In the genomic region with DNA sequence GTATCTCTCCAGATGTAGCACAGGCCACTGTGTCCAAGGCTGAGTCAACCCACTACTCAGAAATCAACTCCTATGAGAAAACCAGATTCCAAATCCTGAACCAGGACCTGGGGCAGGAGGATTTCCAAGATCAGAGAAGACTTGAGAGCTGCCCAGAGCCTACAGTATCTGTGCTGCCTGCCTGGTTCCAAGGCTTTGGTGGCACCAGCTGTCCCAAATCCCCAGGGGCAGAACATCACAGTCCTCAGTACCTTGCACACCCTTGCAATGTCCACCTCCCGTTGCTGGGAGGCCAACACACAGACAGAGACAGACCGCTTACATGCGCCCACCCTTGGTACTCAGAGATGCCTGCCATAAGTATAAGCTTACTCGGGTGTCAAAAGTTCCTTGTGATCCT, we compare ENCODE assay signal across 22 mouse cellular contexts. TPM values are rescaled to one million over a fixed set of nuclear protein-coding genes. Genes with fewer than 3 reads are reported as not detected.
DNase-seq lines count a peak whose midpoint lies in the region; ATAC-seq and TF ChIP-seq lines count a peak whose summit lies in the region.
"Had no signal": no experiment of that assay in that cellular context is flagged by ENCODE, and none has a peak within 500 bp of the region (broad histone marks: within the 10 kb centered on the region; RNA-seq: fewer than 3 reads in every experiment).

No protein-coding gene starts in this region.

- peak overlapping the region; percentile 90 for H3K27ac ChIP-seq in heart, adult 2 months
- peak overlapping the region; percentile 71; the same call in 1 of the 2 replicates for H3K27ac ChIP-seq in heart, embryonic 15.5 days
- H3K27ac ChIP-seq in midbrain, embryonic 11.5 days (ENCODE audit: low read depth, low read length), result no peak overlapping the region
- H3K27ac ChIP-seq in midbrain, postnatal 0 days (ENCODE audit: low read depth, low read length), result no peak overlapping the region
- H3K27ac ChIP-seq: embryonic facial prominence, embryonic 13.5 days; embryonic facial prominence, embryonic 15.5 days; forebrain, embryonic 10.5 days; forebrain, embryonic 12.5 days had no signal

- H3K4me3 ChIP-seq in heart, adult 2 months, result no peak overlapping the region
- no peak overlapping the region for H3K4me3 ChIP-seq in heart, embryonic 15.5 days
- H3K4me3 ChIP-seq in midbrain, embryonic 11.5 days (ENCODE audit: low read depth, low read length), result no peak overlapping the region
- no peak overlapping the region for H3K4me3 ChIP-seq in midbrain, postnatal 0 days (ENCODE audit: low read depth, low read length)
- H3K4me3 ChIP-seq: embryonic facial prominence, embryonic 13.5 days; embryonic facial prominence, embryonic 15.5 days; erythroblast, embryonic 14.5 days; forebrain, embryonic 10.5 days; forebrain, embryonic 12.5 days had no signal

- H3K9me3 ChIP-seq in heart, embryonic 15.5 days (replicated peaks), result no peaks in the 10 kb centered on the region
- no peaks in the 10 kb centered on the region for H3K9me3 ChIP-seq in midbrain, embryonic 11.5 days (ENCODE audit: control insufficient read depth, low read length)
- H3K9me3 ChIP-seq in midbrain, postnatal 0 days (ENCODE audit: low read length), result no peaks in the 10 kb centered on the region
- H3K9me3 ChIP-seq: embryonic facial prominence, embryonic 13.5 days; embryonic facial prominence, embryonic 15.5 days; forebrain, embryonic 10.5 days; forebrain, embryonic 12.5 days had no signal

- 89% methylated on average over 4 of the region's 4 CpGs for WGBS in heart, adult 2 months
- WGBS in heart, embryonic 15.5 days, result 83% methylated on average over 4 of the region's 4 CpGs
- 88% methylated on average over 4 of the region's 4 CpGs for WGBS in midbrain, embryonic 11.5 days
- WGBS in midbrain, postnatal 0 days, result 93% methylated on average over 4 of the region's 4 CpGs

- DNase-seq in heart, adult 2 months, result no peak
- no peak for DNase-seq in heart, postnatal 25 days (ENCODE audit: low spot score)
- no peak for DNase-seq in heart, adult 8-10 months (ENCODE audit: low spot score)
- DNase-seq in midbrain, embryonic 11.5 days (ENCODE audit: low spot score, missing footprints), result peak; percentile 79
- DNase-seq in midbrain, postnatal 0 days (ENCODE audit: low spot score), result no peak
- DNase-seq: adrenal gland, adult 2 months; adrenal gland, postnatal 10 days; adrenal gland, postnatal 25 days; cerebellum, adult 11 months; cerebellum, adult 18-20 months; cerebellum, adult 8-10 months; cerebellum, adult 9-11 months; cerebellum, postnatal 14 days; cerebellum, postnatal 36 days; embryo, embryonic 11 days had no signal

- no peak overlapping the region for H3K4me2 ChIP-seq in heart, embryonic 15.5 days
- H3K4me2 ChIP-seq in midbrain, embryonic 11.5 days, result no peak overlapping the region
- H3K4me2 ChIP-seq in midbrain, postnatal 0 days (ENCODE audit: low read depth, low read length, poor library complexity, severe bottlenecking), result no peak overlapping the region
- H3K4me2 ChIP-seq: embryonic facial prominence, embryonic 13.5 days; embryonic facial prominence, embryonic 15.5 days; forebrain, embryonic 12.5 days had no signal

- peaks cover 7% of the 10 kb centered on the region for H3K4me1 ChIP-seq in heart, adult 2 months (ENCODE audit: control insufficient read depth, insufficient read depth, low read length)
- peaks cover 55% of the 10 kb centered on the region for H3K4me1 ChIP-seq in heart, embryonic 15.5 days (replicated peaks)
- H3K4me1 ChIP-seq in midbrain, embryonic 11.5 days (ENCODE audit: control insufficient read depth, insufficient read depth, low read length), result no peaks in the 10 kb centered on the region
- H3K4me1 ChIP-seq in midbrain, postnatal 0 days (ENCODE audit: insufficient read depth, low read length), result no peaks in the 10 kb centered on the region
- H3K4me1 ChIP-seq: embryonic facial prominence, embryonic 13.5 days; forebrain, embryonic 12.5 days had no signal

- no peak for TF ChIP-seq POLR2A in heart, adult 2 months (IDR thresholded peaks at IDR 0.05; ENCODE audit: insufficient read depth, low read depth, low read length)

- TF ChIP-seq EP300 in heart, adult 2 months (IDR thresholded peaks at IDR 0.05; ENCODE audit: insufficient read depth, low read depth, low read length), result no peak

- intact Hi-C loops in heart, adult 2 months (cut with DNase I), result no loop called here
- intact Hi-C loops in heart, postnatal 25 days (cut with DNase I), result no loop called here

- no peaks in the 10 kb centered on the region for H3K27me3 ChIP-seq in heart, adult 2 months (ENCODE audit: control insufficient read depth, insufficient read depth, low read length)
- H3K27me3 ChIP-seq in heart, embryonic 15.5 days, result no peaks in the 10 kb centered on the region
- H3K27me3 ChIP-seq in midbrain, embryonic 11.5 days (ENCODE audit: control insufficient read depth, insufficient read depth, low read length), result no peaks in the 10 kb centered on the region
- no peaks in the 10 kb centered on the region for H3K27me3 ChIP-seq in midbrain, postnatal 0 days (ENCODE audit: insufficient read depth, low read length)
- H3K27me3 ChIP-seq: embryonic facial prominence, embryonic 13.5 days; embryonic facial prominence, embryonic 15.5 days; forebrain, embryonic 12.5 days had no signal

- no peak for ATAC-seq in heart, embryonic 15.5 days (replicated peaks; ENCODE audit: insufficient number of reproducible peaks, insufficient read depth, low FRiP score, low read depth)
- ATAC-seq in midbrain, embryonic 11.5 days (ENCODE audit: low FRiP score), result no peak
- ATAC-seq in midbrain, postnatal 0 days (ENCODE audit: low FRiP score), result no peak
- ATAC-seq: forebrain, embryonic 14.5 days had no signal

- H3K9ac ChIP-seq in heart, adult 2 months (ENCODE audit: low read depth, low read length), result no peak overlapping the region
- H3K9ac ChIP-seq in heart, embryonic 15.5 days, result no peak overlapping the region
- no peak overlapping the region for H3K9ac ChIP-seq in midbrain, embryonic 11.5 days (ENCODE audit: low read length)
- no peak overlapping the region for H3K9ac ChIP-seq in midbrain, postnatal 0 days (replicated peaks; ENCODE audit: low read length, poor library complexity, severe bottlenecking)
- H3K9ac ChIP-seq: embryonic facial prominence, embryonic 13.5 days; embryonic facial prominence, embryonic 15.5 days; forebrain, embryonic 12.5 days had no signal

- no peaks in the 10 kb centered on the region for H3K79me2 ChIP-seq in heart, adult 2 months (replicated peaks; ENCODE audit: control insufficient read depth, insufficient read depth, low read length)

- H3K36me3 ChIP-seq in heart, adult 2 months (ENCODE audit: control insufficient read depth, insufficient read depth, low read length), result no peaks in the 10 kb centered on the region
- H3K36me3 ChIP-seq in heart, embryonic 15.5 days, result no peaks in the 10 kb centered on the region
- no peaks in the 10 kb centered on the region for H3K36me3 ChIP-seq in midbrain, embryonic 11.5 days (ENCODE audit: control insufficient read depth, insufficient read depth, low read length)
- no peaks in the 10 kb centered on the region for H3K36me3 ChIP-seq in midbrain, postnatal 0 days (ENCODE audit: insufficient read depth, low read length)
- H3K36me3 ChIP-seq: embryonic facial prominence, embryonic 13.5 days; embryonic facial prominence, embryonic 15.5 days; forebrain, embryonic 10.5 days; forebrain, embryonic 12.5 days had no signal

- no peak for TF ChIP-seq CTCF in heart, adult 2 months (IDR thresholded peaks at IDR 0.05)
- TF ChIP-seq CTCF in midbrain, postnatal 0 days (IDR thresholded peaks at IDR 0.05), result no peak

RNA-seq across cellular contexts. Expression of gene Nenf, which starts 19.7 kb away (rescaled TPM):
- total RNA-seq in heart, adult 2 months (2021), result 100 to 1,000 TPM in 1 of 2 experiments, 10 to 100 TPM in 1; 95.9 to 107 TPM
- 139 and 182 TPM in 2 replicates for polyA plus RNA-seq in heart, adult 2 months (2012; rRNA removed)
- total RNA-seq in heart, postnatal 25 days (2021), result 100 to 1,000 TPM in 1 of 2 experiments, 10 to 100 TPM in 1; 98.8 to 102 TPM
- 108 and 121 TPM in 2 replicates for polyA plus RNA-seq in heart, embryonic 15.5 days (2015; fragmentation: Nextera tagmentation; extraction: Ambion mirVana)
- 100 to 1,000 TPM in 3 of 4 experiments, 10 to 100 TPM in 1; 90.1 to 115 (median 111) TPM for total RNA-seq in heart, adult 8-10 months (2022)
- 70.5 and 77.9 TPM in 2 replicates for polyA plus RNA-seq in midbrain, embryonic 11.5 days (2014; fragmentation: Nextera tagmentation; extraction: Ambion mirVana)
- 168 and 184 TPM in 2 replicates for total RNA-seq in midbrain, postnatal 0 days (2014; rRNA removed)
- 185 and 200 TPM in 2 replicates for polyA plus RNA-seq in midbrain, postnatal 0 days (2015; fragmentation: Nextera tagmentation; extraction: Ambion mirVana)

RNA-seq across cellular contexts. Expression of gene Tmem206, which starts 27.4 kb away (rescaled TPM):
- total RNA-seq in heart, adult 2 months (2021), result 1 to 10 TPM; 3.3 to 3.6 TPM
- 3.9 and 6.0 TPM in 2 replicates for polyA plus RNA-seq in heart, adult 2 months (2012; rRNA removed)
- total RNA-seq in heart, postnatal 25 days (2021), result 1 to 10 TPM; 3.5 to 4.1 TPM
- 14.3 and 18.3 TPM in 2 replicates for polyA plus RNA-seq in heart, embryonic 15.5 days (2015; fragmentation: Nextera tagmentation; extraction: Ambion mirVana)
- 1 to 10 TPM; 2.6 to 4.2 (median 3.0) TPM for total RNA-seq in heart, adult 8-10 months (2022)
- 38.5 and 39.1 TPM in 2 replicates for polyA plus RNA-seq in midbrain, embryonic 11.5 days (2014; fragmentation: Nextera tagmentation; extraction: Ambion mirVana)
- 19.7 and 23.2 TPM in 2 replicates for total RNA-seq in midbrain, postnatal 0 days (2014; rRNA removed)
- 27.6 and 28.3 TPM in 2 replicates for polyA plus RNA-seq in midbrain, postnatal 0 days (2015; fragmentation: Nextera tagmentation; extraction: Ambion mirVana)

Comparison
In these comparisons a context has a peak if more than half of its experiments do, and no peak if none do; other contexts are left out.
1. H3K27ac ChIP-seq: peak in heart, adult 2 months (single experiment) and heart, embryonic 15.5 days (single experiment); none in midbrain, embryonic 11.5 days (single experiment) and midbrain, postnatal 0 days (single experiment).